Mouse (Mus musculus) R1 (cell line): ENCODE measurements around the gene Atg2a.
"Not testable (repeated sequence)": the region's sequence is repeated elsewhere in the genome, so short reads cannot be mapped to it uniquely, and the experiment has no call there.

Experiments used
- DNase-seq: peaks from one replicate; pipeline ENCODE4 v3.0.0-alpha.2; 2018; ENCODE audit warnings: low read depth, low spot score

The Atg2a gene

GRCm38 (mm10) chr19:6275740-6276389 lies 34.4 kb downstream of the Atg2a start:
- DNase-seq, result peak; percentile 42

- peak; percentile 98 for DNase-seq
Observed at GRCm38 (mm10) chr19:6276426-6277421, 35.3 kb downstream of the Atg2a start, which contains the start of gene Ehd1. TSS of gene Ehd1 (plus strand) at chr19:6276725.

- DNase-seq, result peak; percentile 100
Observed at GRCm38 (mm10) chr19:6277661-6278438, 36.4 kb downstream of the Atg2a start.

GRCm38 (mm10) chr19:6278439-6279073 lies 37.1 kb downstream of the Atg2a start:
- no peak for DNase-seq

GRCm38 (mm10) chr19:6279481-6280144 lies 38.1 kb downstream of the Atg2a start:
- DNase-seq, result no peak

- no peak for DNase-seq
Observed at GRCm38 (mm10) chr19:6280554-6280953, 39.1 kb downstream of the Atg2a start.

GRCm38 (mm10) chr19:6281122-6282020 lies 39.9 kb downstream of the Atg2a start:
- DNase-seq, result peak; percentile 75

GRCm38 (mm10) chr19:6283001-6283400 lies 41.5 kb downstream of the Atg2a start:
- DNase-seq, result no peak

GRCm38 (mm10) chr19:6284502-6284901 lies 43.0 kb downstream of the Atg2a start:
- no peak for DNase-seq

- no peak for DNase-seq
Observed at GRCm38 (mm10) chr19:6285226-6285625, 43.8 kb downstream of the Atg2a start.

GRCm38 (mm10) chr19:6285632-6286433 lies 44.4 kb downstream of the Atg2a start:
- no peak for DNase-seq

- no peak for DNase-seq
Observed at GRCm38 (mm10) chr19:6286434-6287401, 45.2 kb downstream of the Atg2a start.

GRCm38 (mm10) chr19:6288236-6288894 lies 46.9 kb downstream of the Atg2a start:
- DNase-seq, result no peak

GRCm38 (mm10) chr19:6289696-6290238 lies 48.3 kb downstream of the Atg2a start:
- DNase-seq, result no peak

- DNase-seq, result not testable (repeated sequence)
Observed at GRCm38 (mm10) chr19:6290720-6291116, 49.2 kb downstream of the Atg2a start.

- peak; percentile 67 for DNase-seq
Observed at GRCm38 (mm10) chr19:6291117-6291781, 49.8 kb downstream of the Atg2a start.
